Mouse (Mus musculus): ENCODE measurements around the gene Cdkn2aipnl. TPM values are rescaled to one million over a fixed set of nuclear protein-coding genes. Genes with fewer than 3 reads are reported as not detected.

Cdkn2aipnl gene
- total and polyA plus RNA-seq, 2 experiments from 2014 or later: 84.6 to 104 TPM

DNA sequence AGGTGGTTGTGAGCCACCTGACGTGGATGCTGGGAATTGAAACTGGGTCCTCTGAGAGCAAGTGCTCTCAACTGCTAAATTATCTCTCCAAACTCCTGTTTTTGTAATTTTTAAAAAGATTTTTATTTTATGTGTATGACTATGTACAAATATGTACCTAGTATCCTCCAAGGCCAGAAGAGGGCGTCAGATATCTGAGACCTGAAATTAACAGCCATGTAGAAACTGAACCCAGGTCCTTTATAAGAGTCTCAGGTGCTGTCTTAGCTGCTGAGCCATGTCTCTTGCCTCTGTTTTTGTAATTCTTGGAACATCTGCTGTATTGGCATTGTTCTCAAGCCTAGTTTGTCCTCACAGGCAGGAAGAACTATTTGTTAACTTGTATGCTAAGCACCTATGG is 2.0 kb downstream of the Cdkn2aipnl start:
- DNase-seq (ENCODE audit: low spot score) (no peak), ATAC-seq (no peak)
- Histone ChIP-seq H3K36me3 (ENCODE audit: insufficient read depth, low read length) (peaks cover 19% of the 10 kb centered on the region), H3K4me2 (ENCODE audit: low read depth, low read length) (no peak overlapping the region), H3K4me1 (ENCODE audit: insufficient read depth, low read length) (peaks cover 6% of the 10 kb centered on the region; the same call in 1 of the 2 replicates), H3K9ac (replicated peaks; ENCODE audit: low read length) (no peak overlapping the region), H3K27ac (no peak overlapping the region), H3K27me3 (ENCODE audit: insufficient read depth, low read length) (no peaks in the 10 kb centered on the region), H3K4me3 (ENCODE audit: low read length) (no peak overlapping the region), H3K9me3 (ENCODE audit: low read length) (no peaks in the 10 kb centered on the region)
- 94% methylated on average over 2 of the region's 2 CpGs for WGBS
- TF ChIP-seq CTCF (IDR thresholded peaks at IDR 0.05; ENCODE audit: low read depth): no peak; the same call in 1 of the 2 replicates

DNA sequence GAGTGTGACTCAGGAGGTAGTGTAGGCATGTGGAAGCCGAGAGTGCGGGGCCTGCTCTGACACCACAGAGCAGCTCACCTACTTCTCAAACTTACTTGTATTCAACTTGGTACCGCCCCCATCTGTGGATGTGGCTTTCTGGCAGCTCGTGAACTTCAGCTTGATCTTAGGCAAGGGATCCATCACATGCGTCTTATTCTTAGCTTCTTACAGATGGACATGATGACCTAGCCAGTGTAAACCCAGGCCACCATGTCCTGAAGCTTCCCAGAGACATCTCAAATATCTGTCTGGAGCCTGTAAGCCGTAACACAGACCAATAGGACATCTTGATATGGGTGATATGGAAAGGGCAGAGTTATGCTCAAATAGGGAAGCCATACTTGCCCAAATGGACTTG is 4.2 kb downstream of the Cdkn2aipnl start:
- TF ChIP-seq CTCF (IDR thresholded peaks at IDR 0.05; ENCODE audit: low read depth): no peak
- Histone ChIP-seq H3K9me3 (ENCODE audit: low read length) (no peaks in the 10 kb centered on the region), H3K27me3 (ENCODE audit: insufficient read depth, low read length) (no peaks in the 10 kb centered on the region), H3K4me3 (ENCODE audit: low read length) (no peak overlapping the region), H3K4me1 (ENCODE audit: insufficient read depth, low read length) (peaks cover 6% of the 10 kb centered on the region; the same call in 1 of the 2 replicates), H3K4me2 (ENCODE audit: low read depth, low read length) (no peak overlapping the region), H3K36me3 (ENCODE audit: insufficient read depth, low read length) (peaks cover 29% of the 10 kb centered on the region), H3K9ac (replicated peaks; ENCODE audit: low read length) (no peak overlapping the region), H3K27ac (no peak overlapping the region)
- 95% methylated on average over 6 of the region's 6 CpGs for WGBS
- DNase-seq (ENCODE audit: low spot score): no peak
- ATAC-seq: no peak

GRCm38 (mm10) chr11:51999611-52000289 is 32.3 kb downstream of the Cdkn2aipnl start:
- peak; percentile 12; the same call in 1 of the 2 replicates for TF ChIP-seq CTCF (IDR thresholded peaks at IDR 0.05; ENCODE audit: low read depth)
- H3K27ac ChIP-seq: peak overlapping the region; percentile 97
- under 1% methylated on average over 29 of the region's 29 CpGs for WGBS
- peak overlapping the region; percentile 69 for H3K4me2 ChIP-seq (ENCODE audit: low read depth, low read length)
- peaks cover 13% of the 10 kb centered on the region; the same call in 1 of the 2 replicates for H3K36me3 ChIP-seq (ENCODE audit: insufficient read depth, low read length)
- no peaks in the 10 kb centered on the region for H3K27me3 ChIP-seq (ENCODE audit: insufficient read depth, low read length)
- peaks cover 5% of the 10 kb centered on the region; the same call in 1 of the 2 replicates for H3K4me1 ChIP-seq (ENCODE audit: insufficient read depth, low read length)
- ATAC-seq (peak; percentile 39; the same call in 1 of the 2 replicates), DNase-seq (ENCODE audit: low spot score) (peak; percentile 57)
- H3K9ac ChIP-seq (replicated peaks; ENCODE audit: low read length): peak overlapping the region; percentile 91
- H3K4me3 ChIP-seq (ENCODE audit: low read length): peak overlapping the region; percentile 84
- H3K9me3 ChIP-seq (ENCODE audit: low read length): no peaks in the 10 kb centered on the region

DNA sequence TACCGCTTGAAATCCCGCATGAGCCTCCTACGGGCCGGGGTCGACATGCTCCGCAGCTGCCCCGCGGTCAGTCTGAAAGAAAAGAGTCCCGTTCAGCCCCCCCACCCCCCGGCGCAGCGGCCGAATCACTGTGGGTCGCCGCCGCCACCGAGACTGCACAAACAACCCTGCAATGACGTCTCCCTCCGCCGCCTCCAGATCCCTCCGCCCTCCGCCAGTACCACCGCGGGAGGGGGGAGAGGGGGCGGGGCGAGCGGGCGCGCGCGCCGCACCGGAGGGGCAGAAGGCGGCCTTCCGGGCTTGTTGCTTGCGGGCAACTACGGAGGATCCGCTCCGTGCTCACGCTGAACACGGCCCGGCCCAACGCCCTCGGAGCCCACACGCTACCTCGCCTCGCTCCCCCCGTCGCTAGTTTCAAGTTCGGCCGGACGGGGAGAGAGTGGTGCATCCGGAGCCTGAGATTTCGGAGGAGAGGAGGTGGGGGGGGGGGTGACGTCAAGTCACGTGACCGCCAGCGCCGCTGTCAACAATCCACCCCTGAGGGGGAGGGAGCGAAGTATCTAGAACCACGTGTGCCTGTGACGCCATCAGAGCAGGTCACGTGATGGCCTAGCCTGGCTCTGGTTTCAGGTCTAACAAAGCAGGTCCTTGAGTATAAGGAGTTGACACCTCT is 33.0 kb downstream of the Cdkn2aipnl start, which contains the start of gene Ube2b:
Gene Ube2b (minus strand): TSS at position 473 of the 673 bp plus-strand sequence.
- WGBS: under 1% methylated on average over 50 of the region's 63 CpGs
- H3K9ac ChIP-seq (replicated peaks; ENCODE audit: low read length): peak within 1 kb of the TSS; percentile 91
- peaks cover 5% of the 10 kb centered on the region; the same call in 1 of the 2 replicates for H3K4me1 ChIP-seq (ENCODE audit: insufficient read depth, low read length)
- peaks cover 7% of the 10 kb centered on the region; the same call in 1 of the 2 replicates for H3K36me3 ChIP-seq (ENCODE audit: insufficient read depth, low read length)
- DNase-seq (ENCODE audit: low spot score) (peak; percentile 99), ATAC-seq (peak; percentile 93)
- H3K27ac ChIP-seq: peak within 1 kb of the TSS; percentile 97
- no peaks in the 10 kb centered on the region for H3K9me3 ChIP-seq (ENCODE audit: low read length)
- peak within 1 kb of the TSS; percentile 84 for H3K4me3 ChIP-seq (ENCODE audit: low read length)
- no peaks in the 10 kb centered on the region for H3K27me3 ChIP-seq (ENCODE audit: insufficient read depth, low read length)
- H3K4me2 ChIP-seq (ENCODE audit: low read depth, low read length): peak within 1 kb of the TSS; percentile 69
- no peak; the same call in 1 of the 2 replicates for TF ChIP-seq CTCF (IDR thresholded peaks at IDR 0.05; ENCODE audit: low read depth)

DNA sequence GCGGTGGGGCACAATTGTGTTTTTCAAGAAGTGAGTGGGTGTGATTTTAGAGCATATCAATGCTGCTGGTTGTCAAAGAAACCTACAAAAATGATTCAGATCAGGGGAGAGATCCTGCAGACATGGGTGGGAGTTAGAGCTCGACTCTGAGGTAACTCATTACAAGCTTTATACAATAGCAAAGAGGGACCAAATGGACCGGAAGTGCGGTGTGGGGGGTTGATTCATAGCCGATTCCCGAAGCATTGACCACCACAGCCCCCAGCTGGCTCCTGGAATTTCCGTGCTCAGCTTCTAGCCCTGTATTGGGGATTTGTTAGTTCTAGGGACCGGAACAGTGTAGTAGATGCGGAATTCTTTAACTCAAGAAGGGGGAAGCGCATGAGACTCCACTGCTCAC is 33.9 kb downstream of the Cdkn2aipnl start:
- Histone ChIP-seq H3K4me3 (ENCODE audit: low read length) (no peak overlapping the region), H3K4me2 (ENCODE audit: low read depth, low read length) (peak overlapping the region; percentile 51), H3K4me1 (ENCODE audit: insufficient read depth, low read length) (peaks cover 5% of the 10 kb centered on the region; the same call in 1 of the 2 replicates), H3K27me3 (ENCODE audit: insufficient read depth, low read length) (no peaks in the 10 kb centered on the region), H3K36me3 (ENCODE audit: insufficient read depth, low read length) (no peaks in the 10 kb centered on the region), H3K9me3 (ENCODE audit: low read length) (no peaks in the 10 kb centered on the region), H3K27ac (peak overlapping the region; percentile 5; the same call in 1 of the 2 replicates), H3K9ac (replicated peaks; ENCODE audit: low read length) (no peak overlapping the region)
- ATAC-seq (no peak), DNase-seq (ENCODE audit: low spot score) (no peak)
- no peak for TF ChIP-seq CTCF (IDR thresholded peaks at IDR 0.05; ENCODE audit: low read depth)
- WGBS: 74% methylated on average over 10 of the region's 10 CpGs

GRCm38 (mm10) chr11:52001861-52002260 is 34.4 kb downstream of the Cdkn2aipnl start:
- H3K9me3 ChIP-seq (ENCODE audit: low read length): no peaks in the 10 kb centered on the region
- H3K4me1 ChIP-seq (ENCODE audit: insufficient read depth, low read length): peaks cover 5% of the 10 kb centered on the region; the same call in 1 of the 2 replicates
- ATAC-seq (no peak), DNase-seq (ENCODE audit: low spot score) (no peak)
- no peak overlapping the region for H3K4me3 ChIP-seq (ENCODE audit: low read length)
- H3K9ac ChIP-seq (replicated peaks; ENCODE audit: low read length): no peak overlapping the region
- 94% methylated on average over 8 of the region's 8 CpGs for WGBS
- H3K27ac ChIP-seq: no peak overlapping the region
- no peaks in the 10 kb centered on the region for H3K27me3 ChIP-seq (ENCODE audit: insufficient read depth, low read length)
- H3K36me3 ChIP-seq (ENCODE audit: insufficient read depth, low read length): no peaks in the 10 kb centered on the region
- no peak overlapping the region for H3K4me2 ChIP-seq (ENCODE audit: low read depth, low read length)
- TF ChIP-seq CTCF (IDR thresholded peaks at IDR 0.05; ENCODE audit: low read depth): no peak

Measured in hindbrain, postnatal 0 days (tissue).